Comparison of ENCODE assay signal across 20 mouse cellular contexts in genomic region chr8:108738179-108738578, GRCm38 (mm10).
A peak's percentile ranks its signal among the peaks of the same experiment; 100 is the strongest.
DNase-seq lines count a peak whose midpoint lies in the region.
"Had no signal": no experiment of that assay in that cellular context is flagged by ENCODE, and none has a peak within 500 bp of the region (broad histone marks: within the 10 kb centered on the region; RNA-seq: fewer than 3 reads in every experiment).

No protein-coding gene starts in this region.

- peaks cover 27% of the 10 kb centered on the region for H3K4me1 ChIP-seq in megakaryocyte, embryonic 14.5 days

- H3K36me3 ChIP-seq in megakaryocyte, embryonic 14.5 days (replicated peaks; ENCODE audit: low read length), result no peaks in the 10 kb centered on the region
- H3K36me3 ChIP-seq: intestine, embryonic 15.5 days; liver, embryonic 15.5 days; lung, embryonic 15.5 days; neural tube, embryonic 15.5 days had no signal

- H3K9me3 ChIP-seq in megakaryocyte, embryonic 14.5 days, result no peaks in the 10 kb centered on the region
- H3K9me3 ChIP-seq: intestine, embryonic 15.5 days; liver, embryonic 15.5 days; lung, embryonic 15.5 days; neural tube, embryonic 15.5 days had no signal

- H3K27me3 ChIP-seq in megakaryocyte, embryonic 14.5 days (replicated peaks), result peaks cover 36% of the 10 kb centered on the region
- H3K27me3 ChIP-seq: intestine, embryonic 15.5 days; liver, embryonic 15.5 days; lung, embryonic 15.5 days; neural tube, embryonic 15.5 days had no signal

- DNase-seq in 416B (ENCODE audit: low read depth), result peak; percentile 60
- DNase-seq in T-cell, adult 2 months (ENCODE audit: low spot score), result peak; percentile 29
- peak; percentile 42 to 57 for DNase-seq in natural killer cell, adult 2 months (ENCODE audit: low spot score in 2 of 2)
- DNase-seq in urinary bladder, postnatal 4 days (ENCODE audit: low spot score in 2 of 2), result no peak
- no peak for DNase-seq in kidney, postnatal 25 days
- DNase-seq: adrenal gland, adult 8-10 months; cerebellum, adult 8-10 months; cerebellum, postnatal 25 days; gastrocnemius, postnatal 36 days; heart, postnatal 14 days; kidney, adult 2 months; kidney, postnatal 4 days; right cerebral cortex, adult 18-20 months; spleen, adult 18-20 months; thymus, postnatal 25 days had no signal

- H3K4me3 ChIP-seq in megakaryocyte, embryonic 14.5 days (replicated peaks), result peak overlapping the region; percentile 68
- H3K4me3 ChIP-seq: intestine, embryonic 15.5 days; liver, embryonic 15.5 days; lung, embryonic 15.5 days; neural tube, embryonic 15.5 days had no signal

Comparison
In these comparisons a context has a peak if more than half of its experiments do, and no peak if none do; other contexts are left out.
1. DNase-seq: peak in 416B (single experiment), T-cell, adult 2 months (single experiment) and natural killer cell, adult 2 months (2 of 2); none in urinary bladder, postnatal 4 days (0 of 2) and kidney, postnatal 25 days (0 of 2).